Mouse (Mus musculus): ENCODE data around the gene Aff1. TPM values are rescaled to one million over a fixed set of nuclear protein-coding genes. Genes with fewer than 3 reads are reported as not detected.

The Aff1 gene
- polyA plus RNA-seq, 1 experiment from 2014 or later, result 2.0 TPM

- 74% methylated on average over 5 of the region's 5 CpGs for WGBS
- Histone ChIP-seq H3K9ac (no peak overlapping the region), H3K27ac (no peak overlapping the region), H3K4me3 (no peak overlapping the region), H3K27me3 (peaks cover 18% of the 10 kb centered on the region), H3K4me1 (peaks cover 7% of the 10 kb centered on the region), H3K36me3 (ENCODE audit: poor library complexity, severe bottlenecking) (no peaks in the 10 kb centered on the region), H3K4me2 (no peak overlapping the region), H3K9me3 (replicated peaks) (no peaks in the 10 kb centered on the region)
- no peak for ATAC-seq
Measured at GRCm38 (mm10) chr5:103697875-103698491, 5.8 kb downstream of the Aff1 start.

- no peak for ATAC-seq
- Histone ChIP-seq H3K9me3 (replicated peaks) (no peaks in the 10 kb centered on the region), H3K27ac (no peak overlapping the region), H3K4me2 (no peak overlapping the region), H3K4me1 (peaks cover 1% of the 10 kb centered on the region; the same call in 1 of the 2 replicates), H3K4me3 (no peak overlapping the region), H3K9ac (no peak overlapping the region), H3K36me3 (ENCODE audit: poor library complexity, severe bottlenecking) (no peaks in the 10 kb centered on the region), H3K27me3 (peaks cover 12% of the 10 kb centered on the region)
- WGBS, result 81% methylated on average over 4 of the region's 4 CpGs
Measured at GRCm38 (mm10) chr5:103698577-103698976, 6.4 kb downstream of the Aff1 start.

- no peak overlapping the region for H3K9ac ChIP-seq
- no peaks in the 10 kb centered on the region for H3K9me3 ChIP-seq (replicated peaks)
- H3K27me3 ChIP-seq, result peaks cover 3% of the 10 kb centered on the region; the same call in 1 of the 2 replicates
- no peak for ATAC-seq
- no peaks in the 10 kb centered on the region for H3K36me3 ChIP-seq (ENCODE audit: poor library complexity, severe bottlenecking)
- 65% methylated on average over 4 of the region's 4 CpGs for WGBS
- no peak overlapping the region for H3K4me2 ChIP-seq
- no peak overlapping the region for H3K27ac ChIP-seq
- H3K4me1 ChIP-seq, result no peaks in the 10 kb centered on the region
- H3K4me3 ChIP-seq, result no peak overlapping the region
Measured at GRCm38 (mm10) chr5:103699537-103699936, 7.4 kb downstream of the Aff1 start.

GRCm38 (mm10) chr5:103700661-103701060 is 8.5 kb downstream of the Aff1 start:
- WGBS, result 70% methylated on average over 2 of the region's 2 CpGs
- no peak overlapping the region for H3K27ac ChIP-seq
- no peak for ATAC-seq

GRCm38 (mm10) chr5:103701466-103701865 is 9.3 kb downstream of the Aff1 start:
- H3K4me2 ChIP-seq, result no peak overlapping the region
- ATAC-seq, result no peak
- H3K9me3 ChIP-seq (replicated peaks), result no peaks in the 10 kb centered on the region
- no peak overlapping the region for H3K4me3 ChIP-seq
- no peaks in the 10 kb centered on the region for H3K4me1 ChIP-seq
- H3K9ac ChIP-seq, result no peak overlapping the region
- H3K27me3 ChIP-seq, result 0 out of 2 replicates have a peak, but pooled peaks cover 2% of the 10 kb centered on the region
- no peaks in the 10 kb centered on the region for H3K36me3 ChIP-seq (ENCODE audit: poor library complexity, severe bottlenecking)
- H3K27ac ChIP-seq, result no peak overlapping the region
- 68% methylated on average over 3 of the region's 3 CpGs for WGBS

More at GRCm38 (mm10) chr5:103700661-103701060, 8.5 kb downstream of the Aff1 start:
- Histone ChIP-seq H3K4me2 (no peak overlapping the region), H3K9ac (no peak overlapping the region), H3K9me3 (replicated peaks) (no peaks in the 10 kb centered on the region), H3K36me3 (ENCODE audit: poor library complexity, severe bottlenecking) (no peaks in the 10 kb centered on the region), H3K4me3 (no peak overlapping the region), H3K27me3 (0 out of 2 replicates have a peak, but pooled peaks cover 2% of the 10 kb centered on the region), H3K4me1 (no peaks in the 10 kb centered on the region)

GRCm38 (mm10) chr5:103702527-103702926 is 10.4 kb downstream of the Aff1 start:
- H3K9me3 ChIP-seq (replicated peaks), result no peaks in the 10 kb centered on the region
- no peak overlapping the region for H3K4me2 ChIP-seq
- WGBS, result 79% methylated on average over 6 of the region's 6 CpGs
- no peaks in the 10 kb centered on the region for H3K4me1 ChIP-seq
- H3K27me3 ChIP-seq, result 0 out of 2 replicates have a peak, but pooled peaks cover 2% of the 10 kb centered on the region
- H3K9ac ChIP-seq, result no peak overlapping the region
- no peaks in the 10 kb centered on the region for H3K36me3 ChIP-seq (ENCODE audit: poor library complexity, severe bottlenecking)
- no peak overlapping the region for H3K4me3 ChIP-seq
- H3K27ac ChIP-seq, result no peak overlapping the region
- ATAC-seq, result no peak

- Histone ChIP-seq H3K9me3 (replicated peaks) (no peaks in the 10 kb centered on the region), H3K4me1 (no peaks in the 10 kb centered on the region), H3K36me3 (ENCODE audit: poor library complexity, severe bottlenecking) (no peaks in the 10 kb centered on the region), H3K27ac (no peak overlapping the region), H3K4me2 (no peak overlapping the region), H3K4me3 (no peak overlapping the region), H3K27me3 (no peaks in the 10 kb centered on the region), H3K9ac (no peak overlapping the region)
- 90% methylated on average over 4 of the region's 4 CpGs for WGBS
- ATAC-seq, result no peak
Measured at GRCm38 (mm10) chr5:103705331-103705730, 13.2 kb downstream of the Aff1 start.

GRCm38 (mm10) chr5:103705874-103706273 is 13.7 kb downstream of the Aff1 start:
- Histone ChIP-seq H3K36me3 (ENCODE audit: poor library complexity, severe bottlenecking) (no peaks in the 10 kb centered on the region), H3K4me2 (no peak overlapping the region), H3K9me3 (replicated peaks) (no peaks in the 10 kb centered on the region), H3K27me3 (no peaks in the 10 kb centered on the region), H3K9ac (no peak overlapping the region), H3K27ac (no peak overlapping the region), H3K4me3 (no peak overlapping the region), H3K4me1 (no peaks in the 10 kb centered on the region)
- 93% methylated on average over 1 of the region's 1 CpGs for WGBS
- no peak for ATAC-seq

- no peak overlapping the region for H3K9ac ChIP-seq
- no peaks in the 10 kb centered on the region for H3K36me3 ChIP-seq (ENCODE audit: poor library complexity, severe bottlenecking)
- no peaks in the 10 kb centered on the region for H3K9me3 ChIP-seq (replicated peaks)
- H3K27ac ChIP-seq, result no peak overlapping the region
- H3K4me3 ChIP-seq, result no peak overlapping the region
- WGBS, result 89% methylated on average over 3 of the region's 3 CpGs
- H3K27me3 ChIP-seq, result no peaks in the 10 kb centered on the region
- no peak for ATAC-seq
- no peak overlapping the region for H3K4me2 ChIP-seq
- no peaks in the 10 kb centered on the region for H3K4me1 ChIP-seq
Measured at GRCm38 (mm10) chr5:103709044-103709443, 16.9 kb downstream of the Aff1 start.

- WGBS, result 86% methylated on average over 2 of the region's 2 CpGs
- H3K4me1 ChIP-seq, result no peaks in the 10 kb centered on the region
- H3K9ac ChIP-seq, result no peak overlapping the region
- no peak overlapping the region for H3K27ac ChIP-seq
- ATAC-seq, result no peak
- H3K9me3 ChIP-seq (replicated peaks), result no peaks in the 10 kb centered on the region
- no peak overlapping the region for H3K4me3 ChIP-seq
- H3K4me2 ChIP-seq, result no peak overlapping the region
- H3K27me3 ChIP-seq, result no peaks in the 10 kb centered on the region
- no peaks in the 10 kb centered on the region for H3K36me3 ChIP-seq (ENCODE audit: poor library complexity, severe bottlenecking)
Measured at GRCm38 (mm10) chr5:103711886-103712285, 19.7 kb downstream of the Aff1 start.

GRCm38 (mm10) chr5:103713422-103713821 is 21.2 kb downstream of the Aff1 start:
- ATAC-seq, result no peak
- Histone ChIP-seq H3K27ac (no peak overlapping the region), H3K9ac (no peak overlapping the region), H3K4me1 (no peaks in the 10 kb centered on the region), H3K4me3 (no peak overlapping the region), H3K4me2 (no peak overlapping the region), H3K9me3 (replicated peaks) (no peaks in the 10 kb centered on the region), H3K36me3 (ENCODE audit: poor library complexity, severe bottlenecking) (no peaks in the 10 kb centered on the region), H3K27me3 (no peaks in the 10 kb centered on the region)
- 74% methylated on average over 2 of the region's 2 CpGs for WGBS

GRCm38 (mm10) chr5:103714943-103715342 is 22.8 kb downstream of the Aff1 start:
- WGBS, result 88% methylated on average over 6 of the region's 6 CpGs
- no peak overlapping the region for H3K4me2 ChIP-seq
- H3K4me3 ChIP-seq, result no peak overlapping the region
- H3K36me3 ChIP-seq (ENCODE audit: poor library complexity, severe bottlenecking), result no peaks in the 10 kb centered on the region
- no peak overlapping the region for H3K9ac ChIP-seq
- no peak for ATAC-seq
- H3K4me1 ChIP-seq, result no peaks in the 10 kb centered on the region
- no peaks in the 10 kb centered on the region for H3K9me3 ChIP-seq (replicated peaks)
- H3K27me3 ChIP-seq, result no peaks in the 10 kb centered on the region
- no peak overlapping the region for H3K27ac ChIP-seq

GRCm38 (mm10) chr5:103716824-103717342 is 24.7 kb downstream of the Aff1 start:
- Histone ChIP-seq H3K27me3 (no peaks in the 10 kb centered on the region), H3K4me3 (no peak overlapping the region), H3K9me3 (replicated peaks) (no peaks in the 10 kb centered on the region), H3K9ac (no peak overlapping the region), H3K4me2 (no peak overlapping the region), H3K36me3 (ENCODE audit: poor library complexity, severe bottlenecking) (no peaks in the 10 kb centered on the region), H3K27ac (no peak overlapping the region), H3K4me1 (no peaks in the 10 kb centered on the region)
- no peak for ATAC-seq
- WGBS, result 90% methylated on average over 5 of the region's 5 CpGs
